Mouse (Mus musculus) neutrophil, adult 59 days (primary cell): ENCODE results near the gene Tmed9. TPM values are rescaled to one million over a fixed set of nuclear protein-coding genes. Genes with fewer than 3 reads are reported as not detected.

ENCODE experiments used
- total RNA-seq, 2 experiments: library from RNA; stranded (reverse); gene quantifications; 1 replicate in 1 of 2; 2 replicates in 1 of 2; pipeline ENCODE4 v1.2.4; 2023

Tmed9 gene
- 10 to 100 TPM; 61.5 to 73.1 TPM for total RNA-seq

GRCm38 (mm10) chr13:55573432-55573831 lies at the start of gene Tmed9:
Tmed9 (plus strand) TSS chr13:55573732.

GRCm38 (mm10) chr13:55529198-55529915 lies 44.2 kb upstream of the Tmed9 start, which contains the start of gene Dok3:
Dok3 (minus strand) TSS chr13:55529296.

GRCm38 (mm10) chr13:55536194-55537175 lies 37.0 kb upstream of the Tmed9 start, which contains the start of gene Ddx41:
Ddx41 (minus strand) TSS chr13:55536658.

GRCm38 (mm10) chr13:55571027-55571751 lies 2.3 kb upstream of the Tmed9 start, which contains the start of gene Fam193b:
Fam193b (minus strand) TSS chr13:55571120.

GRCm38 (mm10) chr13:55599566-55600540 lies 26.3 kb downstream of the Tmed9 start, which contains the start of gene B4galt7:
B4galt7 (plus strand) TSS chr13:55599896.

GRCm38 (mm10) chr13:55622649-55623541 lies 49.4 kb downstream of the Tmed9 start, which contains the start of gene Caml:
Caml (plus strand) TSS chr13:55623005.

GRCm38 (mm10) chr13:55634639-55635127 lies 61.2 kb downstream of the Tmed9 start, which contains the start of gene Ddx46:
Ddx46 (plus strand) TSS chr13:55635027.

Other genes with a start within 250 kb of the Tmed9 start
- 10 to 100 TPM; 15.2 to 16.0 TPM for gene Mxd3, start 243.9 kb upstream of the Tmed9 start, total RNA-seq
- 10 to 100 TPM; 77.1 to 89.8 TPM for gene Lman2, start 210.9 kb upstream of the Tmed9 start, total RNA-seq
- gene Rgs14, start 204.0 kb upstream of the Tmed9 start, total RNA-seq: 100 to 1,000 TPM; 106 to 113 TPM
- gene Slc34a1, start 175.5 kb upstream of the Tmed9 start, total RNA-seq: not detected
- gene Pfn3, start 158.5 kb upstream of the Tmed9 start, total RNA-seq: not detected
- 1 to 10 TPM; 2.2 TPM for gene F12, start 146.9 kb upstream of the Tmed9 start, total RNA-seq
- 100 to 1,000 TPM; 211 to 221 TPM for gene Grk6, start 128.7 kb upstream of the Tmed9 start, total RNA-seq
- 10 to 100 TPM in 1 of 2 experiments, 1 to 10 TPM in 1; 8.3 to 10.5 TPM for gene Prr7, start 109.5 kb upstream of the Tmed9 start, total RNA-seq
- under 1 TPM; 0.20 to 0.47 TPM for gene Dbn1, start 85.6 kb upstream of the Tmed9 start, total RNA-seq
- 100 to 1,000 TPM; 107 to 126 TPM for gene Pdlim7, start 60.1 kb upstream of the Tmed9 start, total RNA-seq
- gene Dok3, start 44.4 kb upstream of the Tmed9 start, total RNA-seq: 100 to 1,000 TPM; 326 to 337 TPM
- gene Ddx41, start 37.1 kb upstream of the Tmed9 start, total RNA-seq: 10 to 100 TPM; 36.1 to 39.6 TPM
- 10 to 100 TPM; 84.2 to 84.9 TPM for gene Fam193b, start 2.6 kb upstream of the Tmed9 start, total RNA-seq
- gene B4galt7, start 26.2 kb downstream of the Tmed9 start, total RNA-seq: 10 to 100 TPM in 1 of 2 experiments, 1 to 10 TPM in 1; 10.0 to 10.5 TPM
- 10 to 100 TPM; 11.4 to 12.8 TPM for gene Caml, start 49.3 kb downstream of the Tmed9 start, total RNA-seq
- 10 to 100 TPM; 34.6 to 38.5 TPM for gene Ddx46, start 61.3 kb downstream of the Tmed9 start, total RNA-seq
- 10 to 100 TPM; 24.5 to 28.5 TPM for gene B230219D22Rik, start 119.4 kb downstream of the Tmed9 start, total RNA-seq
- gene Txndc15, start 140.9 kb downstream of the Tmed9 start, total RNA-seq: 10 to 100 TPM; 11.3 to 17.6 TPM
- gene Pcbd2, start 153.6 kb downstream of the Tmed9 start, total RNA-seq: 10 to 100 TPM; 36.2 to 37.8 TPM
- gene Catsper3, start 210.8 kb downstream of the Tmed9 start, total RNA-seq: not detected